Mouse (Mus musculus) testis, adult 2 months (tissue): ENCODE results near the gene 1700001O22Rik.

Source experiments
- CTCF ChIP-seq: fragments of 200-500 bp; IDR thresholded peaks from 2 replicates; pipeline ENCODE4 v1.5.1; 2012; ENCODE audit warnings: low read depth, mild to moderate bottlenecking, inconsistent platforms, low read length, moderate library complexity; ENCODE audit not compliant: control insufficient read depth, insufficient read depth, insufficient replicate concordance
- POLR2A ChIP-seq: fragments of 200-500 bp; IDR thresholded peaks from 2 replicates; pipeline ENCODE4 v1.6.1; 2012; ENCODE audit warnings: low read depth, mild to moderate bottlenecking, inconsistent platforms, low read length, moderate library complexity; ENCODE audit not compliant: control insufficient read depth

GRCm38 (mm10) chr2:30836238-30836990 is 33.0 kb upstream of the 1700001O22Rik start:
- no peak for TF ChIP-seq CTCF
- TF ChIP-seq POLR2A: no peak
